Mouse (Mus musculus) lung, postnatal 0 days (tissue): ENCODE measurements around the gene Abi3bp. TPM values are rescaled to one million over a fixed set of nuclear protein-coding genes. Genes with fewer than 3 reads are reported as not detected.

Source experiments
- ATAC-seq: fragments of 200-750 bp; cut with Nextera tagmentation; 2 replicates; pipeline ENCODE4 v1.8.0; 2017; ENCODE audit warnings: moderate library complexity
- DNase-seq: peaks from one replicate; pipeline ENCODE4 v3.0.0-alpha.2; 2016; ENCODE audit warnings: low spot score
- H3K27ac ChIP-seq: fragments of 300-500 bp; sonication (generic); 2 replicates; pipeline ENCODE4 v1.5.1; 2014; ENCODE audit warnings: antibody characterized with exemption, mild to moderate bottlenecking, low read length, mixed read lengths
- H3K27me3 ChIP-seq: fragments of 300-500 bp; sonication (generic); replicated peaks from 2 replicates; pipeline ENCODE4 v1.6.1; 2014; ENCODE audit warnings: low read length, mixed read lengths; ENCODE audit not compliant: insufficient read depth
- H3K36me3 ChIP-seq: fragments of 300-500 bp; sonication (generic); 2 replicates; pipeline ENCODE4 v1.6.1; 2014; ENCODE audit warnings: low read length, mixed read lengths; ENCODE audit not compliant: insufficient read depth
- H3K4me1 ChIP-seq: fragments of 300-500 bp; sonication (generic); 2 replicates; pipeline ENCODE4 v1.6.1; 2014; ENCODE audit warnings: antibody characterized with exemption, low read depth, low read length, mixed read lengths; ENCODE audit not compliant: insufficient read depth
- H3K4me2 ChIP-seq: fragments of 300-500 bp; sonication (generic); replicated peaks from 2 replicates; pipeline ENCODE4 v1.6.1; 2014; ENCODE audit warnings: low read depth, mild to moderate bottlenecking, low read length, moderate library complexity, mixed read lengths
- H3K4me3 ChIP-seq: fragments of 300-500 bp; sonication (generic); 2 replicates; pipeline ENCODE4 v1.5.1; 2014; ENCODE audit warnings: low read depth, low read length
- H3K9ac ChIP-seq: fragments of 300-500 bp; sonication (generic); replicated peaks from 2 replicates; pipeline ENCODE4 v1.6.1; 2014; ENCODE audit warnings: low read depth, mild to moderate bottlenecking
- H3K9me3 ChIP-seq: fragments of 300-500 bp; sonication (generic); 2 replicates; pipeline ENCODE4 v1.6.1; 2016; ENCODE audit warnings: low read length, mixed read lengths
- CTCF ChIP-seq: IDR thresholded peaks from 2 replicates; pipeline ENCODE4 v1.5.1; 2016; ENCODE audit warnings: antibody characterized with exemption, mild to moderate bottlenecking
- EP300 ChIP-seq: IDR thresholded peaks from 2 replicates; pipeline ENCODE4 v1.6.1; 2016; ENCODE audit warnings: antibody characterized with exemption, mild to moderate bottlenecking, control low read depth
- WGBS: fragments of 180-500 bp; shearing (Covaris S2); extraction: QIAGEN DNeasy Blood & Tissue Kit; methylation state at CpG from one replicate; pipeline ENCODE4 v1.1.7; 2014; 5-methylcytosine and 5-hydroxymethylcytosine counted together
- polyA plus RNA-seq: library from polyadenylated mRNA; unstranded; fragments of >200 nt; fragmentation: Nextera tagmentation; extraction: Ambion mirVana; gene quantifications from 2 replicates; pipeline ENCODE4 v1.2.1, GENCODE M21; 2015

The Abi3bp gene
- polyA plus RNA-seq, 1 experiment from 2014 or later: 8.4 TPM

GRCm38 (mm10) chr16:56451482-56451881, 26.2 kb upstream of the Abi3bp start:
- ATAC-seq: 0 out of 2 replicates have a peak, but pooled peaks have one; percentile 11
- 45% methylated on average over 2 of the region's 2 CpGs for WGBS
- Histone ChIP-seq H3K4me3 (no peak overlapping the region), H3K9me3 (no peaks in the 10 kb centered on the region), H3K9ac (no peak overlapping the region), H3K4me2 (no peak overlapping the region), H3K4me1 (no peaks in the 10 kb centered on the region), H3K36me3 (no peaks in the 10 kb centered on the region), H3K27me3 (no peaks in the 10 kb centered on the region), H3K27ac (no peak overlapping the region)
- peak; percentile 18 for DNase-seq
- no peak for TF ChIP-seq EP300
- TF ChIP-seq CTCF: no peak

- H3K27me3 ChIP-seq: no peaks in the 10 kb centered on the region
- peak; percentile 80 for ATAC-seq
Measured at GRCm38 (mm10) chr16:56451923-56452322, 25.8 kb upstream of the Abi3bp start.

GRCm38 (mm10) chr16:56458052-56458754, 19.5 kb upstream of the Abi3bp start:
- DNase-seq: peak; percentile 15
- Histone ChIP-seq H3K9me3 (no peaks in the 10 kb centered on the region), H3K36me3 (no peaks in the 10 kb centered on the region), H3K27ac (no peak overlapping the region), H3K9ac (no peak overlapping the region), H3K4me2 (peak overlapping the region; percentile 28; the same call in 1 of the 2 replicates), H3K4me3 (no peak overlapping the region), H3K4me1 (no peaks in the 10 kb centered on the region), H3K27me3 (no peaks in the 10 kb centered on the region)
- 32% methylated on average over 8 of the region's 8 CpGs for WGBS
- TF ChIP-seq CTCF (no peak), EP300 (no peak)
- ATAC-seq: no peak

More at GRCm38 (mm10) chr16:56451923-56452322, 25.8 kb upstream of the Abi3bp start:
- Histone ChIP-seq H3K4me3 (no peak overlapping the region), H3K4me1 (no peaks in the 10 kb centered on the region), H3K36me3 (no peaks in the 10 kb centered on the region), H3K9ac (no peak overlapping the region), H3K27ac (no peak overlapping the region), H3K9me3 (no peaks in the 10 kb centered on the region), H3K4me2 (no peak overlapping the region)
- TF ChIP-seq EP300: peak; percentile 66; the same call in 1 of the 2 replicates
- no peak for TF ChIP-seq CTCF
- DNase-seq: peak; percentile 31
- WGBS: 40% methylated on average over 1 of the region's 1 CpGs

GRCm38 (mm10) chr16:56473160-56473559, 4.5 kb upstream of the Abi3bp start:
- ATAC-seq: no peak
- no peak overlapping the region for H3K9ac ChIP-seq
- 81% methylated on average over 2 of the region's 2 CpGs for WGBS
- H3K36me3 ChIP-seq: no peaks in the 10 kb centered on the region
- no peaks in the 10 kb centered on the region for H3K4me1 ChIP-seq
- no peaks in the 10 kb centered on the region for H3K27me3 ChIP-seq
- no peak overlapping the region for H3K4me2 ChIP-seq
- TF ChIP-seq CTCF (no peak), EP300 (no peak)
- no peak overlapping the region for H3K27ac ChIP-seq
- no peak overlapping the region for H3K4me3 ChIP-seq
- no peak for DNase-seq
- no peaks in the 10 kb centered on the region for H3K9me3 ChIP-seq

- ATAC-seq (no peak), DNase-seq (no peak)
- no peak for TF ChIP-seq EP300
- TF ChIP-seq CTCF: no peak
- no peak overlapping the region for H3K27ac ChIP-seq
- no peaks in the 10 kb centered on the region for H3K9me3 ChIP-seq
- 68% methylated on average over 5 of the region's 5 CpGs for WGBS
- H3K4me1 ChIP-seq: no peaks in the 10 kb centered on the region
- H3K36me3 ChIP-seq: no peaks in the 10 kb centered on the region
- no peak overlapping the region for H3K4me3 ChIP-seq
- H3K4me2 ChIP-seq: no peak overlapping the region
- no peaks in the 10 kb centered on the region for H3K27me3 ChIP-seq
- H3K9ac ChIP-seq: no peak overlapping the region
Measured at GRCm38 (mm10) chr16:56475676-56476075, 2.0 kb upstream of the Abi3bp start.

GRCm38 (mm10) chr16:56478575-56479191, 1.0 kb downstream of the Abi3bp start:
- no peaks in the 10 kb centered on the region for H3K27me3 ChIP-seq
- WGBS: 16% methylated on average over 12 of the region's 12 CpGs
- no peaks in the 10 kb centered on the region for H3K36me3 ChIP-seq
- peak; percentile 48 for DNase-seq
- no peak overlapping the region; the same call in 1 of the 2 replicates for H3K9ac ChIP-seq
- ATAC-seq: peak; percentile 26; the same call in 1 of the 2 replicates
- 0 out of 2 replicates have a peak overlapping the region, but pooled peaks have one; percentile 22 for H3K27ac ChIP-seq
- H3K4me1 ChIP-seq: no peaks in the 10 kb centered on the region
- peak overlapping the region; percentile 39 for H3K4me3 ChIP-seq
- no peaks in the 10 kb centered on the region for H3K9me3 ChIP-seq
- peak overlapping the region; percentile 48 for H3K4me2 ChIP-seq
- TF ChIP-seq EP300: no peak
